Mouse (Mus musculus) MEL (cell line): ENCODE measurements at regions not wholly inside any gene's neighbourhood (a gene's known extent, or its start where the extent isn't known, plus 50 kb on each side); places are given as distances from the start of the nearest gene placed in this dataset.

Experiments
- CHD1 ChIP-seq: IDR thresholded peaks from 2 replicates; pipeline ENCODE4 v1.6.1; 2012; ENCODE audit warnings: low read depth, mild to moderate bottlenecking, inconsistent platforms, low read length, improper control_type of control experiment
- CHD2 ChIP-seq: IDR thresholded peaks from 2 replicates; pipeline ENCODE4 v1.6.1; 2011; ENCODE audit warnings: low read length, improper control_type of control experiment
- CTCF ChIP-seq, 3 experiments: IDR thresholded peaks in 2 of 3; conservative IDR thresholded peaks in 1 of 3; 2 replicates each; pipeline ENCODE4 v1.5.1; 2011 to 2012; ENCODE audit warnings: low read length in 3 of 3, low read depth in 2 of 3, mild to moderate bottlenecking in 2 of 3, improper control_type of control experiment in 1 of 3, inconsistent platforms in 1 of 3, mixed read lengths in 1 of 3, moderate library complexity in 1 of 3; ENCODE audit not compliant: control insufficient read depth in 1 of 3, insufficient read depth in 1 of 3, poor library complexity in 1 of 3, severe bottlenecking in 1 of 3
- E2F4 ChIP-seq: IDR thresholded peaks from 2 replicates; pipeline ENCODE4 v1.6.1; 2011; ENCODE audit warnings: low read depth, low read length, improper control_type of control experiment, borderline replicate concordance
- EP300 ChIP-seq, 2 experiments: IDR thresholded peaks; 2 replicates each; pipeline ENCODE4 v1.6.1; 2011; ENCODE audit warnings: improper control_type of control experiment in 2 of 2, low read length in 2 of 2, low read depth in 1 of 2, mild to moderate bottlenecking in 1 of 2
- GABPA ChIP-seq: IDR thresholded peaks from 2 replicates; pipeline ENCODE4 v1.6.1; 2012; ENCODE audit warnings: low read depth, mild to moderate bottlenecking, inconsistent platforms, low read length, improper control_type of control experiment, moderate library complexity
- POLR2A ChIP-seq, 2 experiments: IDR thresholded peaks; 2 replicates each; pipeline ENCODE4 v1.6.1; 2011 to 2012; ENCODE audit warnings: low read length in 2 of 2, mild to moderate bottlenecking in 2 of 2, control low read depth in 1 of 2, improper control_type of control experiment in 1 of 2, low read depth in 1 of 2, moderate library complexity in 1 of 2; ENCODE audit not compliant: control insufficient read depth in 1 of 2, insufficient read depth in 1 of 2, poor library complexity in 1 of 2
- TAL1 ChIP-seq: IDR thresholded peaks from 2 replicates; pipeline ENCODE4 v1.6.1; 2012; ENCODE audit warnings: mild to moderate bottlenecking, inconsistent platforms, low read length, moderate library complexity, mixed read lengths
- TBP ChIP-seq: IDR thresholded peaks from 2 replicates; pipeline ENCODE4 v1.8.0; 2011; ENCODE audit warnings: low read depth, low read length, improper control_type of control experiment
- USF1 ChIP-seq: IDR thresholded peaks from 2 replicates; pipeline ENCODE4 v1.6.1; 2014; ENCODE audit warnings: low read depth, mild to moderate bottlenecking, inconsistent platforms, low read length, improper control_type of control experiment, moderate library complexity
- ZC3H11A ChIP-seq: IDR thresholded peaks from 2 replicates; pipeline ENCODE4 v1.6.1; 2012; ENCODE audit warnings: low read depth, mild to moderate bottlenecking, inconsistent platforms, low read length, improper control_type of control experiment
- ZNF384 ChIP-seq: IDR thresholded peaks from 2 replicates; pipeline ENCODE4 v1.6.1; 2012; ENCODE audit warnings: low read depth, mild to moderate bottlenecking, inconsistent platforms, low read length, improper control_type of control experiment

DNA sequence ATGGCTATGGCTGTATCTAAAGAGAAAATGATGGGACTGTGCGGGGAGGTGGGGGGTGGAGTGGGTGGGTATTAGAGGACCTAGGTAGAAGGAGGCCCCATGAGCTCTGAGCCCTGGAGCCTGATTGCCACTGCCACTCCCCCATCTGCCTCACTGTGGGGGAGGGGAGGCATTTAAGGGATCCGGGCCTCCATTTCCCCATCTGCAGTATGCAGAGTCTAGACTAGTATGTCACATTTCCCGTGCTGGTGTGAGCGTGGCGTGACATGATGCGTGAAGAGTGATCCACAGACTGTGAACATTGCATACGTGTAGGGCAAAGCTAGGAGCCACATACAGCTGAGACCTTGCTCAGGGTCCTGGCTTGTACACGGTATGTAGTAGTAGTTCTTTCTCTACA is 140.7 kb downstream of the Pja1 start:
- no peak for TF ChIP-seq E2F4
- no peak for TF ChIP-seq ZC3H11A
- no peak for TF ChIP-seq ZNF384
- TF ChIP-seq EP300 (IDR thresholded peaks at IDR 0.05; ENCODE audit: low read depth in 1 of 2, low read length in 2 of 2), result no peak
- TF ChIP-seq TAL1, result no peak
- TF ChIP-seq CTCF (IDR thresholded peaks at IDR 0.05 in 2 of 3, conservative IDR thresholded peaks at IDR 0.05 in 1 of 3; ENCODE audit: control insufficient read depth in 1 of 3, insufficient read depth in 1 of 3, low read depth in 2 of 3, low read length in 3 of 3, poor library complexity in 1 of 3, severe bottlenecking in 1 of 3), result no peak
- TF ChIP-seq GABPA, result no peak
- no peak for TF ChIP-seq POLR2A (IDR thresholded peaks at IDR 0.05; ENCODE audit: control insufficient read depth in 1 of 2, insufficient read depth in 1 of 2, low read depth in 1 of 2, low read length in 2 of 2, poor library complexity in 1 of 2)
- TF ChIP-seq CHD2, result no peak
- no peak for TF ChIP-seq CHD1
- TF ChIP-seq USF1, result no peak
- TF ChIP-seq TBP, result no peak
